Comparison of ENCODE assay signal across 14 mouse cellular contexts in the genomic region with DNA sequence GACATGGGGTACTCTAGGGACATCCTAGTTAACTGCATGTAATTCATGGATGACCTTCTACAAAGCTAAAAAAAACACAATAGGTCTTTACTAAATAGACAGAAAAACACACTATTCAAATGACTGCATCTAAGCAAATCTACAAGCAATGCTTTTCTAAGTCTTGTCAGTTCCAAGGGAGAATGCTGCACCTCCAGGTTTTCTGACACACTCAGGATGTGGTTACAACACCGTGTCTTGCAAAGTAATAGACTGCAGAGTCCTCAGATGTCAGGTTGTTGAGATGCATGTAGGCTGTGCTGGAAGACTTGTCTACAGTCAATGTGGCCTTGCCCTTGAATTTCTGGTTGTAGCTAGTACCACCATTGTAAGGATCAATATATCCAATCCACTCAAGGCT.
"Had no signal": no experiment of that assay in that cellular context is flagged by ENCODE, and none has a peak within 500 bp of the region (broad histone marks: within the 10 kb centered on the region; RNA-seq: fewer than 3 reads in every experiment).

No protein-coding gene starts in this region.

- ATAC-seq: liver, postnatal 0 days; lung, postnatal 0 days; midbrain, embryonic 13.5 days; midbrain, embryonic 15.5 days had no signal

- DNase-seq: liver, postnatal 0 days; lung, adult 2 months; lung, postnatal 14 days; lung, postnatal 36 days; retina, postnatal 1 day; right cerebral cortex, adult 18-20 months; right cerebral cortex, postnatal 25 days; right cerebral cortex, postnatal 4 days; spleen, adult 18-20 months; thymus, adult 18-20 months; thymus, postnatal 25 days had no signal
